Mouse (Mus musculus) heart, embryonic 15.5 days (tissue): ENCODE measurements around the gene Lzic. TPM values are rescaled to one million over a fixed set of nuclear protein-coding genes. Genes with fewer than 3 reads are reported as not detected.
A peak's percentile ranks its signal among the peaks of the same experiment; 100 is the strongest.

Experiments
- ATAC-seq: fragments of 200-750 bp; cut with Nextera tagmentation; replicated peaks from 2 replicates; pipeline ENCODE4 v1.8.0; 2017; ENCODE audit warnings: low read depth, moderate TSS enrichment; ENCODE audit not compliant: insufficient number of reproducible peaks, insufficient read depth, low FRiP score
- H3K27ac ChIP-seq: fragments of 300-500 bp; sonication (generic); 2 replicates; pipeline ENCODE4 v1.5.1; 2015; ENCODE audit warnings: mild to moderate bottlenecking, inconsistent platforms
- H3K27me3 ChIP-seq: fragments of 300-500 bp; sonication (generic); 2 replicates; pipeline ENCODE4 v1.6.1; 2015; ENCODE audit warnings: inconsistent platforms
- H3K36me3 ChIP-seq: fragments of 300-500 bp; sonication (generic); 2 replicates; pipeline ENCODE4 v1.6.1; 2015; ENCODE audit warnings: mild to moderate bottlenecking, inconsistent platforms
- H3K4me1 ChIP-seq: fragments of 300-500 bp; sonication (generic); replicated peaks from 2 replicates; pipeline ENCODE4 v1.6.1; 2015; ENCODE audit warnings: inconsistent platforms
- H3K4me2 ChIP-seq: fragments of 300-500 bp; sonication (generic); 2 replicates; pipeline ENCODE4 v1.6.1; 2015; ENCODE audit warnings: inconsistent platforms, mild to moderate bottlenecking, moderate library complexity
- H3K4me3 ChIP-seq: fragments of 300-500 bp; sonication (generic); 2 replicates; pipeline ENCODE4 v1.5.1; 2015; ENCODE audit warnings: mild to moderate bottlenecking, inconsistent platforms
- H3K9ac ChIP-seq: fragments of 300-500 bp; sonication (generic); 2 replicates; pipeline ENCODE4 v1.6.1; 2015; ENCODE audit warnings: mild to moderate bottlenecking, inconsistent platforms
- H3K9me3 ChIP-seq: fragments of 300-500 bp; sonication (generic); replicated peaks from 2 replicates; pipeline ENCODE4 v1.6.1; 2016; ENCODE audit warnings: inconsistent platforms
- WGBS: fragments of 180-500 bp; shearing (Covaris S2); methylation state at CpG from one replicate; pipeline ENCODE4 v1.1.7; 2015; ENCODE audit warnings: mixed read lengths; 5-methylcytosine and 5-hydroxymethylcytosine counted together
- polyA plus RNA-seq: library from polyadenylated mRNA; unstranded; fragments of >200 nt; fragmentation: Nextera tagmentation; extraction: Ambion mirVana; gene quantifications from 2 replicates; pipeline ENCODE4 v1.2.1, GENCODE M21; 2015

The Lzic gene
- polyA plus RNA-seq, 1 experiment from 2014 or later: 29.8 TPM

- Histone ChIP-seq H3K27ac (peak overlapping the region; percentile 90), H3K27me3 (no peaks in the 10 kb centered on the region), H3K4me3 (peak overlapping the region; percentile 81), H3K4me2 (peak overlapping the region; percentile 88), H3K36me3 (peaks cover 29% of the 10 kb centered on the region), H3K4me1 (peaks cover 19% of the 10 kb centered on the region), H3K9ac (peak overlapping the region; percentile 73), H3K9me3 (no peaks in the 10 kb centered on the region)
- 38% methylated on average over 3 of the region's 3 CpGs for WGBS
- no peak for ATAC-seq
Observed at GRCm38 (mm10) chr4:149484566-149484965, 463 bp upstream of the Lzic start.

DNA sequence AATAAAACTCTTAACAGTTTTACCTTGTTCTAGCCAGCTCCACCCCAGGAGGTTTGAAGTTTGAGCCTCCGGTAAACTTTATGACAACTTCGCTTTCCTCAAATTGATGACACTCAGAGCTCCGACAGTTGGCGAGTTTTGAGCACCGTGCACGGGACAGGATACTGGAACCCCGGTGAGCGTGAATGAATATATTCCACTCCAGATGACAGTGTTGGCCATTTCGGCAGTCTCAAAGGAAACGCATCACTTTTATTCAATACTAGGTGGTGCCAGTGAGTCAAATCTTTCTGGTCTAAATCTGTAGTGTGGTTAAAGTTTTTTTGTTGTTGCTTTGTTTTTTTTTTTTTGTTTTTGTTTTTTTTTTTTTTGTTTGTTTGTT lies 787 bp downstream of the Lzic start:
- Histone ChIP-seq H3K36me3 (peaks cover 39% of the 10 kb centered on the region), H3K27ac (peak overlapping the region; percentile 90), H3K4me3 (peak overlapping the region; percentile 81), H3K9ac (peak overlapping the region; percentile 79), H3K9me3 (no peaks in the 10 kb centered on the region), H3K4me1 (peaks cover 19% of the 10 kb centered on the region), H3K4me2 (peak overlapping the region; percentile 88), H3K27me3 (no peaks in the 10 kb centered on the region)
- WGBS: under 1% methylated on average over 10 of the region's 10 CpGs
- ATAC-seq: no peak

DNA sequence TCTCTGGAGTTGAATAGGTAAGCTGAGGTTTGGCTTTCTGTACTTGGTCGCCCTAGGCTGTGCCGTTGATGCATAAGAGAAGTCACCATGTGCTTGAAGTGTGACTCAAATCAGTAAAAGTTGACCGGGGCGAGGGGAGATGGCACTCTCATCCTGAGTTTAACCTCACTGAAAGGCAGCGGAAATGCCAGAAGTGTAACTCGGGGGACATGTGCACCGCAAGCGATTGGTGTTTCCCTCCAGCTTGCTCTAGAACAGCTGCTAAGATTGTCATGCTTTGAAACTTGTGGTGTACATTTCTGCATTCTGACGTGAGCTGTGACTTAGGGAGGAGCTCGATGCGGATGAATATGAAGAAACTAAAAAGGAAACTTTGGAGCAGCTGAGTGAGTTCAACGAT lies 2.7 kb downstream of the Lzic start:
- Histone ChIP-seq H3K36me3 (peaks cover 49% of the 10 kb centered on the region), H3K27me3 (no peaks in the 10 kb centered on the region), H3K9me3 (no peaks in the 10 kb centered on the region), H3K27ac (no peak overlapping the region), H3K4me3 (no peak overlapping the region), H3K9ac (no peak overlapping the region), H3K4me1 (peaks cover 19% of the 10 kb centered on the region), H3K4me2 (no peak overlapping the region)
- WGBS: 93% methylated on average over 12 of the region's 12 CpGs
- ATAC-seq: no peak

GRCm38 (mm10) chr4:149489415-149490240 lies 4.6 kb downstream of the Lzic start:
- Histone ChIP-seq H3K27me3 (no peaks in the 10 kb centered on the region), H3K4me1 (peaks cover 11% of the 10 kb centered on the region; the same call in 1 of the 2 replicates), H3K9me3 (no peaks in the 10 kb centered on the region), H3K27ac (no peak overlapping the region), H3K9ac (no peak overlapping the region), H3K4me2 (no peak overlapping the region), H3K4me3 (no peak overlapping the region), H3K36me3 (peaks cover 66% of the 10 kb centered on the region)
- 90% methylated on average over 14 of the region's 14 CpGs for WGBS
- ATAC-seq: no peak

DNA sequence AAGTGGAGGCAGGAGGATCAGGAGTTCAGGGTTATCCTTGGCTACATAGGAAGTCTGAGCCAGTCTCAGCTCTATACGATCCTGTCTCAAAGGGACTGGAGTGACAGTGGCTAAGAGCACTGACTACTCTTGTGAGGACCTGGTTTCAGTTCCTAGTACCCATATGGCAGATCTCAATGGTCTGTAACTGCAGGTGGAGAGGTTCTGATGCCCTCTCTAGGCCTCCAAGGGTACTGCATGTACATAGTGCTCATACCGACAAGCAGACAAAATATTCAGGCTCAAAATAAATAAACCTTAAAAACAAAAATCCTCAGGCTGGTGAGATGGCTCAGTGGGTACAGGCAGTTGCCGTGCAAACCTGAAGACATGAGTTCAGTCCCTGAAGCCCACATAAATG lies 6.1 kb downstream of the Lzic start:
- H3K27me3 ChIP-seq: no peaks in the 10 kb centered on the region
- no peak overlapping the region for H3K9ac ChIP-seq
- 98% methylated on average over 3 of the region's 3 CpGs for WGBS
- H3K27ac ChIP-seq: no peak overlapping the region
- H3K9me3 ChIP-seq: no peaks in the 10 kb centered on the region
- ATAC-seq: no peak
- H3K36me3 ChIP-seq: peaks cover 78% of the 10 kb centered on the region
- no peak overlapping the region for H3K4me2 ChIP-seq
- no peak overlapping the region for H3K4me3 ChIP-seq
- H3K4me1 ChIP-seq: peaks cover 9% of the 10 kb centered on the region; the same call in 1 of the 2 replicates

DNA sequence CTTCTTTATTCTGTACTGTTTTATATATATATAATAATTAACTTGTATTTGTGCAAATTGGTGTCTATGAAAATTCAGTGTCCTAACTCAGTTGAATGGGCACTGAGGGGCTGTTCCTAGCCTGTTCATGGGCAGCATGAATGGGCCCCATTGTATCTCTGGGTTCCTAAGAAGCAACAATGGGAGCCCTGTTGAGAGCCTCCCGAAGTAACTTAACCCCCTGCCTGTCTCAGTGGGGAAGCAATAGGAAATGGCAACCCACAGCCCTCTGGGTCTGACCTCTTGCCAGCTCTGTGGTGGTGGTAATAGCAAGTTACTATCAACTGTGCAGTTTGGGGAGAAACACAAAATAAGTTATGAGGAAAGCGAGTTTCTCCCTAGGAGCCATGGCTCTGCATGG lies 11.6 kb downstream of the Lzic start:
- Histone ChIP-seq H3K4me1 (no peaks in the 10 kb centered on the region), H3K9ac (no peak overlapping the region), H3K27ac (no peak overlapping the region), H3K4me3 (no peak overlapping the region), H3K36me3 (peaks cover 62% of the 10 kb centered on the region), H3K27me3 (no peaks in the 10 kb centered on the region), H3K9me3 (no peaks in the 10 kb centered on the region), H3K4me2 (no peak overlapping the region)
- WGBS: 87% methylated on average over 2 of the region's 2 CpGs
- ATAC-seq: no peak

DNA sequence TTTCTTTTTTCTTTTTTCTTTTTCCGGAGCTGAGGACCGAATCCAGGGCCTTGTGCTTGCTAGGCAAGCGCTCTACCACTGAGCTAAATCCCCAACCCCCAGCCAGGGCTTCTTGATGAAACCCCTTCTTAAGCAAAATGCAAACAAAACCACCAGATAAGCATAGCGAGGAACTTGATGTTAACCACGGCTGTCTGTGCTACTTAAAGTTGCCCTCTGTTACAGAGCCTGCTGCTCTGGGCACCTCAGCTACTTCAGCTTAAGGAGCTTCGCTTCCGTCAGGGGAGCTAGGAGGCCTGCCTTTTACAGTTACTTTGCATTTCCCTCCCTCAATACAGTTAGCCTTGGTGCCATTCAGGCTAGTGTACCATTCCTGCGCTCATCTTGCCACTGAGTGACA lies 13.9 kb downstream of the Lzic start:
- no peak for ATAC-seq
- H3K27ac ChIP-seq: no peak overlapping the region

GRCm38 (mm10) chr4:149499790-149500189 lies 14.8 kb downstream of the Lzic start:
- no peaks in the 10 kb centered on the region for H3K4me1 ChIP-seq
- no peak overlapping the region for H3K4me3 ChIP-seq
- no peak overlapping the region for H3K9ac ChIP-seq
- H3K27me3 ChIP-seq: no peaks in the 10 kb centered on the region
- no peak for ATAC-seq
- peaks cover 41% of the 10 kb centered on the region for H3K36me3 ChIP-seq
- H3K27ac ChIP-seq: no peak overlapping the region
- no peaks in the 10 kb centered on the region for H3K9me3 ChIP-seq
- 74% methylated on average over 5 of the region's 5 CpGs for WGBS
- no peak overlapping the region for H3K4me2 ChIP-seq

More for the DNA sequence above, 13.9 kb downstream of the Lzic start:
- Histone ChIP-seq H3K36me3 (peaks cover 50% of the 10 kb centered on the region), H3K27me3 (no peaks in the 10 kb centered on the region), H3K4me1 (no peaks in the 10 kb centered on the region), H3K4me2 (no peak overlapping the region), H3K4me3 (no peak overlapping the region), H3K9ac (no peak overlapping the region), H3K9me3 (no peaks in the 10 kb centered on the region)
- WGBS: 80% methylated on average over 8 of the region's 8 CpGs

DNA sequence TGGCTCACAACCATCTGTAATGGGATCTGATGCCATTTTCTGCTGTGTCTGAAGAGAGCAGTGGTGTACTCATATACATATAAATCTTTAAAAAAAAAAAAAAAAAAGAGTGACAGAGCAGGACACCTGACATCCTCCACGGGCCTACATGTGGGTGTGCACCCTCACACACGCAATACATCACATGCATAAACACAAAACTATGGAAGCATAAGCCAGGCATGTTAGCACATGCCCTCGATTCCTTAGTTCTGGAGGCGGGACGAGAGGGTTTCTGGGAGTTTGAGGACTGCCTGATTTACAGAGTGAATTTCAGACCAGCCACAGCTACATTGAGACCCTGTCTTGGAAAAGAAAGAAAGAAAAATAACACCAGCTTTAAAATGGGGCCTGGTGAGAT lies 19.3 kb downstream of the Lzic start:
- Histone ChIP-seq H3K4me1 (no peaks in the 10 kb centered on the region), H3K36me3 (peaks cover 8% of the 10 kb centered on the region), H3K27ac (no peak overlapping the region), H3K4me2 (no peak overlapping the region), H3K9ac (no peak overlapping the region), H3K9me3 (no peaks in the 10 kb centered on the region), H3K27me3 (no peaks in the 10 kb centered on the region), H3K4me3 (no peak overlapping the region)
- WGBS: 78% methylated on average over 5 of the region's 5 CpGs
- no peak for ATAC-seq

DNA sequence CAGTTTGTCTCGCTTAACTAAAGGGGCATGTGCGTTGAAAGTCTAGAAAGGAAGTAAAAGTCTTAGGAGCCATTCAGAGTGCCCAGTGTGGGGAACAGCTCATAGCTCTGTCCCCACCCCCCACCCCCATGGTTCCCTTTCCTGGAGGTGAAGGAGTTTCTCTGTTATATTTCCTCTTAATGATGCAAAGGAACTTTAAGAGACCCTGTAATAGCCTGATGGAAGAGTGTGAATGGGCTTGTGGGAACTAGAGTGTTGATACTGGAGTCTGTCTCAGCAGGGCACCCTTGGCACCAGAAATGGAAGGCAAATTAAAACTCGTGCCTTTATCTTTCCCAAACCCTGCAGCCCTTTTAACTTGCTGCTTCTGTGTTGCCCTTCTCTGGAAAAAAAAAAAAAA lies 19.8 kb downstream of the Lzic start:
- no peaks in the 10 kb centered on the region for H3K27me3 ChIP-seq
- no peak overlapping the region for H3K9ac ChIP-seq
- peaks cover 8% of the 10 kb centered on the region for H3K36me3 ChIP-seq
- no peak overlapping the region for H3K4me2 ChIP-seq
- no peaks in the 10 kb centered on the region for H3K9me3 ChIP-seq
- ATAC-seq: no peak
- no peaks in the 10 kb centered on the region for H3K4me1 ChIP-seq
- no peak overlapping the region for H3K27ac ChIP-seq
- 43% methylated on average over 3 of the region's 3 CpGs for WGBS
- H3K4me3 ChIP-seq: no peak overlapping the region

DNA sequence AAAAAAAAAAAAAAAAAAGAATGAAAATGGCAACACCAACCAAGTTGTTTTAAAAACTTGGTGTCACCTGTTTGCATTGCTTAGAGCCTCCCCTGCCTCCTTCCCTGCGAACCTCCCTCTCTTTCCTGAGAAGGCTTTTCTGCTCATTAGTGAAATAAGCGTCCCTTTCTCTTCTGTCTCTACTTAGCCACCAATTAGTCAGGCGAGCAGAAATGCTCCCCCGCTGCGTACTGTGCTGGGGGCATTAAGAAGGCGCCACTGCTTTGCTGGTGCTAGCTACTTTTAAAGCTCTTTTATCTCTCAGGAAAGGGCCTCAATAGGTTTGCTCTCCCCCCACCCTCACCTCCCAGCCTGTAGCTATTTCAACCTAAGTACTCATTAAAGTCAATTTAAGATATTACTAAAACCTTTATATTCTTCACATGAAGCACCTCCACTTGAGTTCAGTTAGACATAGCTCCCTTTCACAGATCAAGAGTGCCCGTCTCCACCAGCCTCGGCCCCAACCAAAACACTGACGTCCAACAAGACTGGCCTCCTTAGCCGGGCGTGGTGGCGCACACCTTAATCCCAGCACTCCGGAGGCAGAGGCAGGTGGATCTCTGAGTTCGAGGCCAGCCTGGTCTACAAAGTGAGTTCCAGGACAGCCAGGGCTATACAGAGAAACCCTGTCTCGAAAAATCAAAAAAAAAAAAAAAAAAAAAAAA lies 20.4 kb downstream of the Lzic start:
- no peak overlapping the region for H3K4me2 ChIP-seq
- H3K4me3 ChIP-seq: no peak overlapping the region
- no peaks in the 10 kb centered on the region for H3K4me1 ChIP-seq
- no peak overlapping the region for H3K9ac ChIP-seq
- H3K27ac ChIP-seq: no peak overlapping the region
- H3K9me3 ChIP-seq: no peaks in the 10 kb centered on the region
- H3K27me3 ChIP-seq: no peaks in the 10 kb centered on the region
- 70% methylated on average over 14 of the region's 15 CpGs for WGBS
- H3K36me3 ChIP-seq: peaks cover 3% of the 10 kb centered on the region; the same call in 1 of the 2 replicates
- ATAC-seq: no peak
